Mouse (Mus musculus): ENCODE measurements around the gene Arf3. TPM values are rescaled to one million over a fixed set of nuclear protein-coding genes. Genes with fewer than 3 reads are reported as not detected.
"Not testable (repeated sequence)": the region's sequence is repeated elsewhere in the genome, so short reads cannot be mapped to it uniquely, and the experiment has no call there.

Gene Arf3
- total RNA-seq (2021) = 100 to 1,000 TPM; 729 to 796 TPM
- long read RNA-seq, experiment 1, full-length matches to known transcripts = 392 of 670 reads
- long read RNA-seq, experiment 1, partial matches to known transcripts = 53 of 670 reads
- long read RNA-seq, experiment 1, other reads (novel, unspliced or antisense) = 225 of 670 reads
- long read RNA-seq, experiment 2, full-length matches to known transcripts = 440 of 712 reads
- long read RNA-seq, experiment 2, partial matches to known transcripts = 52 of 712 reads
- long read RNA-seq, experiment 2, other reads (novel, unspliced or antisense) = 220 of 712 reads

DNA sequence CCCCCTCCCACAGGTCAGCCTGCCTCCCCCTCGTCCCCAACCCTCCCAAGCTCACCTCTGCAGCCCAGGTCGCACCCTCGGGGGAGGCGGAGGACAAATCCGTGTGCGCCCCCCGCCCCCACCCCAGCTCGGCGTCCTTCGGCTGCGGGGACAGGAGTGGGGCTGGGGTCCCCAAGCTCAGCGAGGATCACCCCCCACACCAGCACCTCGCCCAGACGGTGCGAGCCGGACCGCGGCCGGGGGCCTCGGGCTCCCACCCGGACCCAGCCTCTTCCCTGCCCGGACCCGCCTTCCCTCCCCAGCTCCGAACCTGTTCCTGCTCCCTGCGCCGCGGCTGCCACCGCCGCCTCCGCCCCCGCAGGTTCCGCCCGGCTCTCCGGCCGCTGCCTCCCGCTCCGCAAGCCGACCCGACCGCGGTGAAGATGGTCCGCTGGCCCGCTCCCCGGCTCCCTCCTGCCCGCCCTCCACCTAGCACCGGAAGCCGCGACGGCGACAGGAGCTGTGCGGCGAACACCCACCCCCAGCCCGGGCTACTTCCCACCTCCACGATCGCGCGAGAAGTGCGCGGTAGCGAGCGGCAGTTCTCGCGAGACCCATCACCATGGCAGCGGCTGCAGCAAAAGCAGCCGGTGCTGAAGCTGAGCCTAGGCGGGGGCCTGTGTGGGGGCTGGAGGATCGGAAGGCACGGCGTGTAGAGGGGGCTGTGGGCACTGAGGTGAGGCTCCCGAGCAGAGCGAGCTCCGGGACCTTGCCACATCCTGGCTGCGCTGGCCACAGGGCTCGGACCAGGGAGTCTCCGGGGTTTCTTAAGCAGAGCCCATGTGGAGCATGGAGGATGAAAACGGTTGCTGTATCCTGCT is at the start of gene Arf3:
Gene Arf3 (minus strand): TSS at position 545 of the 860 bp plus-strand sequence.
- intact Hi-C loops (cut with DNase I) = no loop called here

GRCm38 (mm10) chr15:98810212-98810611 is 47.2 kb upstream of the Arf3 start:
- DNase-seq (ENCODE audit: low spot score in 2 of 2); intact Hi-C loops (cut with DNase I): not testable (repeated sequence)

More for the DNA sequence above, at the start of gene Arf3:
- DNase-seq (ENCODE audit: low spot score in 2 of 2) = peak; percentile 96 to 98

GRCm38 (mm10) chr15:98809390-98809789 is 46.4 kb upstream of the Arf3 start, which contains the start of gene Ddn:
Ddn (minus strand) TSS chr15:98809490.
- no peak for DNase-seq (ENCODE audit: low spot score in 2 of 2)
- intact Hi-C loops (cut with DNase I) = loop anchor here (5.0 kb wide), 1 partner anchor 118 kb away; no protein-coding TSS in a partner anchor

GRCm38 (mm10) chr15:98808651-98809134 is 45.7 kb upstream of the Arf3 start:
- peak; percentile 87 to 95 for DNase-seq (ENCODE audit: low spot score in 2 of 2)
- intact Hi-C loops (cut with DNase I) = loop anchor here (5.0 kb wide), 1 partner anchor 119 kb away; no protein-coding TSS in a partner anchor

- intact Hi-C loops (cut with DNase I) = loop anchor here (2.0 to 5.0 kb wide), 2 partner anchors 13 to 119 kb away; no protein-coding TSS in a partner anchor
- peak; percentile 89 to 94 for DNase-seq (ENCODE audit: low spot score in 2 of 2)
Measured at GRCm38 (mm10) chr15:98807895-98808650, 45.1 kb upstream of the Arf3 start.

DNA sequence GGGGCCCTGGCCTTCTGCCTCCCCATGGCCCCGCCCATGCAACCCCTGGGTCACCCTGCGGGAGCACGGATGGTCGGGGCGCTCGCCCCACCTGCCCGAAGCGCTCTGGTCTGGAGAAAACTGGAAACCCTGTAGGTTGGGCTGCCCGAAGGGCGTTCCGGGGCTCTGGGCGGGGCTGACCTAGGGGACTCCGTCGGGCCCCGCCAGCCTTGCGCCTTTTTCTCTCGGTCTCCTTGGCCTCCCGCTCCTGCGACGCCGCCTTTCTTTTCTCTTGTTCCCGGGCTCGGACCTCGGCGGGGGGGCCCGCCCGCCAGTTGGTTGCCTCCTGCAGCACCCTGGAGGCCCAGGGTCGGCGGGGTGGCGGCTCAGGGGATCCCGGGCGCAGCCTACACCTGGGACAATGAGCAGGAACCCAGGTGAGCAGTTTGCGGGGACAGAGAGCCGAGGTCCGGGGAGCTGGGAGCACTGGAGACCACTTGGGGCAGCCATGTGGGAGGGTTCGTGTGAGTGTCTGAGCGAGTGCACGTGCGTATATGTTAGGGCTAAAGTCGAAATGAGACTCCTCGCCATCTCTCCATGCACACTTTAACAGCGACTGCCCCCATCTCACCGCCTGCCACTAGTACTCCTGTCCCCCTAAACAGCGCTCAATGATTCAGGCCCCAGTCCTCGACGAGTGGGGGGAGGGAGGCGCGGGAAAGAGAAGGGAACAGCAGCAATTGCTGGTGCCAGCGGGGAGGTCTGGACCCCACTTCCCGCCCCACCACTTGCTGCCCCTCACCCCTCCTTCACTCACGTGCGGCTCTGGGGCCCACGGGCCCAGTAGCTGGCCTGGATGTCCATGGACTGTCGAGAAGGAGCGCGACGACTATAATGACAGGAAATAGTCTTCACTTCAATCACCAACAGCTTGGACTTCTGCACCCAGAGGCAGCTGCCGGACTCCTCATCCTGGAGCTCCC is 44.1 kb upstream of the Arf3 start:
- intact Hi-C loops (cut with DNase I) = loop anchor here (2.0 to 5.0 kb wide), 2 partner anchors 14 to 120 kb away; no protein-coding TSS in a partner anchor
- no peak for DNase-seq (ENCODE audit: low spot score in 2 of 2)

DNA sequence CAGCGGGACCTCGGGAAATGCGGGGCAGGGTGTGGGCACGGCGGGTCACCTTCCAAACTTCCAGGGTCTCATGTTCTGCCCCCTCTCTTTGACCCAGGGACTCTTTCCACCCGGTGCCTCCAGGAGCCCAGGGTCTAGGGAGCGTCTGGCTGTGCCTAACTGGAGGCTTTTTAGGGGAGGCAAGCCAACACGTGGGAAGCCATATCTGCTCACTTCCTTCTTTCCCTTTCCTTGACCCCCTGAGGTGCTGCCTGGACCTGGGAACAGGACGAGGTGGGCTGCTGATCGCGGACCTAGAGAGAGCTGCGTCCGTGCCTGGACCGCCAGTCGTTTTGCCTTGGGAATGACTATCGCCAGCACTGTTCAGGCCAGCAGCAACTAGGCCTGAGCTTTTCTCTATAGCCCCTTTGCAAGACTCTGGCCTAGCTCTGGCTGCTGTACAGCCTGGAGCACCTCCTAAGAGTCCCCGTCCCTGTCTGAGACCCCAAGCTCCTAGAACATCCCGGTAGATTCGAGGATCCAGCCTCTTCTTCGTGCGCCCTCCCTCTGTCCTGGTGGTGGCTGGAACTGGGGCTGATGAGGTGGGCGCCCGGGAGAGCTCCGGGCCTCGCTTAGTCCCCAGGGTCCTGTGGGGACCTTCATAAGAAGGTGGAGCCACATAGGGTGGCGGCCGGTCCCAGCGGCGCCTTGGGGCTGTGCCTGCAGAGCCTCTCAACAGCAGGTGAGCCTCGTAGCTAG is 43.2 kb upstream of the Arf3 start:
- DNase-seq (ENCODE audit: low spot score in 2 of 2) = no peak
- intact Hi-C loops (cut with DNase I) = loop anchor here (2.0 to 5.0 kb wide), 2 partner anchors 15 to 121 kb away; no protein-coding TSS in a partner anchor

GRCm38 (mm10) chr15:98805324-98806040 is 42.5 kb upstream of the Arf3 start:
- DNase-seq (ENCODE audit: low spot score in 2 of 2) = peak; percentile 78 to 83
- intact Hi-C loops (cut with DNase I) = loop anchor here (2.0 to 5.0 kb wide), 2 partner anchors 15 to 122 kb away; no protein-coding TSS in a partner anchor

- intact Hi-C loops (cut with DNase I) = no loop called here
- peak; percentile 94 to 95 for DNase-seq (ENCODE audit: low spot score in 2 of 2)
Measured at GRCm38 (mm10) chr15:98804054-98804453, 41.0 kb upstream of the Arf3 start.

DNA sequence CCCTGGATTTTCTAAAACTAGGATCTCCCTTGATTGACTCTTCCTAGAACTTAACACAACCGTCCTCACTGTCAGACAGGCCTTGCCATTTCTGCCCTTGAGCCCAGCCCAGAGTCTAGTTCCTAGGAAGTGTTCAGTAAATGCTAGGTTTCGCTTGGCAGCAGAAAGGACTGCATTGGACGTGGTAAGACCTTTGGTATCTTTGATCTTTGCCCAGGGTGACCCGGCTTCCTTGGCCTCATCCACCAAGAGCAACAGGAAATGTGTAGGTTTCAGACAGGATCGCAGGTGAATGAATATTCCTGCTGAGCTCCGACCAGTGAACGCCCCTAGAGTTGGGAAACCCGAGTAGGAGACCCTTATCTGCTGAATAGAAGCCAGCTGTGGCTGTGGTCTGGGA is 39.9 kb upstream of the Arf3 start:
- intact Hi-C loops (cut with DNase I) = no loop called here

DNA sequence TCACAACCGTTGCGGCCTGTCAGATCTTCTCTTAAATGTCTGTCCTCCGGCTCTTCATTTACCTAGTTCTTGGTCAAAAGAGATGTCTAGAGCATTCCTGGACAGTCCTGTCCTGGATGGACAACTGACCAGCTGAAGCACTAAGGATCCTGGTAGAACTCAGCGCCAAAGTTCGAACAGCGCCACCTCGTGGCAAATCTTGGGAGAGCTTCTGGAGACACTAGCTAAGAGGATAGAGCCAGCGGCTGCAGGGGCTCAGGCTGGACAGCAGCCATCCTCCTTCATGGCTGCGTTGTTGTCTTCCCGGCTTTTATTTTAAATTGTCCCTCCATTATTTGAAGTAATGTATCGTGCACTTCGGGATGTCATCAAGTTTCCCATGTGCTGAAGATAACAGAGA is 36.4 kb upstream of the Arf3 start:
- DNase-seq (ENCODE audit: low spot score in 2 of 2) = peak; percentile 83 to 85
- intact Hi-C loops (cut with DNase I) = no loop called here

More for the DNA sequence above, 39.9 kb upstream of the Arf3 start:
- no peak for DNase-seq (ENCODE audit: low spot score in 2 of 2)

- intact Hi-C loops (cut with DNase I) = no loop called here
- no peak for DNase-seq (ENCODE audit: low spot score in 2 of 2)
Measured at GRCm38 (mm10) chr15:98798903-98799302, 35.9 kb upstream of the Arf3 start.

DNA sequence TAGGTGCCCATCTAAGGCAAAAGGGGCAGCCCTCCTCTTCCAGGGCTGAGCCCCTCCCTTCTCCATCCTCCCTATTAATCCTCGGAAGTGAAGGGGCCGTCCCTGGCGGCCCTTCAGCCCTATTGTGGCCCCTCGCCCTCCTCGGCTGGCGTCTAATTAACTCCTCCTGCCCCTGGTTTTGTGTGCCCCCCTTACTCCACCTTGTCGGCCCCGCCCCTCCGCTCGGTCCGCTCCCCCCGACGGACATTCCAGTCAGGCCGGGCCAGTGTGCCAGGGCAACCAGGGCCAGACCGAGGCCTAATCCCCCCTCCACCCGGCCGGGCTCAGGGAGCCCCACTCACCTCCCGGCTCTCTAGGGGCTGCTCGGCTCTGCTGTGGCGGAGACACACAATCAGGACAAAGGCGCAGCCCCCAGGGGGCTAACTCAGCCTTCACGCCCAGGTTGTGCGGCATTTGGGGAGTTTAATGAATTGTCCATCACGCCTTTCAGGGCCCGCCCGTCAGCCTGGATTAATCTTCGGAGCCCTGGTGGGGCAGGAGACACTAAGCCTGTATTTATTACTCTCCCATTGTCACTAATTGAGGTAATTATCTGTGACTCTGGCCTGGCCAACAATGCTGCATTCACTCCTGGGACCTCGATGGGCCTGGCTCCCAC is 35.0 kb upstream of the Arf3 start:
- DNase-seq (ENCODE audit: low spot score in 2 of 2) = no peak
- intact Hi-C loops (cut with DNase I) = no loop called here

- DNase-seq (ENCODE audit: low spot score in 2 of 2) = no peak
- intact Hi-C loops (cut with DNase I) = no loop called here
Measured at GRCm38 (mm10) chr15:98796803-98797595, 34.0 kb upstream of the Arf3 start.

- intact Hi-C loops (cut with DNase I) = loop anchor here (5.0 kb wide), 1 partner anchor 211 kb away; no protein-coding TSS in a partner anchor
- no peak for DNase-seq (ENCODE audit: low spot score in 2 of 2)
Measured at GRCm38 (mm10) chr15:98793141-98793698, 30.2 kb upstream of the Arf3 start.
